Mouse (Mus musculus): ENCODE results near the gene Mms19. TPM values are rescaled to one million over a fixed set of nuclear protein-coding genes. Genes with fewer than 3 reads are reported as not detected.
A peak's percentile ranks its signal among the peaks of the same experiment; 100 is the strongest.

The Mms19 gene
- total RNA-seq, 2 experiments from 2014 or later: 20.5 to 29.1 TPM

GRCm38 (mm10) chr19:41902848-41903593, 77.9 kb downstream of the Mms19 start:
- DNase-seq (ENCODE audit: low spot score in 2 of 2): no peak

- DNase-seq (ENCODE audit: low spot score in 2 of 2): no peak
Measured at GRCm38 (mm10) chr19:41901696-41902095, 79.3 kb downstream of the Mms19 start.

- DNase-seq (ENCODE audit: low spot score in 2 of 2): no peak
Measured at GRCm38 (mm10) chr19:41900495-41901090, 80.4 kb downstream of the Mms19 start.

- no peak for DNase-seq (ENCODE audit: low spot score in 2 of 2)
Measured at GRCm38 (mm10) chr19:41898860-41899259, 82.1 kb downstream of the Mms19 start.

GRCm38 (mm10) chr19:41896319-41896711, 84.6 kb downstream of the Mms19 start:
- no peak for DNase-seq (ENCODE audit: low spot score in 2 of 2)

- peak; percentile 40 to 73 for DNase-seq (ENCODE audit: low spot score in 2 of 2)
Measured at GRCm38 (mm10) chr19:41895460-41896318, 85.3 kb downstream of the Mms19 start, which contains the start of gene Rrp12. Gene Rrp12 (minus strand): TSS chr19:41896173.

GRCm38 (mm10) chr19:41894959-41895358, 86.0 kb downstream of the Mms19 start:
- DNase-seq (ENCODE audit: low spot score in 2 of 2): no peak

Other genes starting within 250 kb of the Mms19 start
- 1 to 10 TPM; 1.2 to 2.3 TPM for gene Slit1, start 237.5 kb downstream of the Mms19 start, total RNA-seq (2021)
- gene Arhgap19, start 179.1 kb downstream of the Mms19 start, total RNA-seq (2021): 10 to 100 TPM; 14.5 to 15.4 TPM
- 1 to 10 TPM; 4.6 to 6.7 TPM for gene Frat1, start 151.2 kb downstream of the Mms19 start, total RNA-seq (2021)
- 10 to 100 TPM; 11.7 to 14.1 TPM for gene Frat2, start 133.0 kb downstream of the Mms19 start, total RNA-seq (2021)
- 10 to 100 TPM; 21.1 to 22.4 TPM for gene Rrp12, start 85.0 kb downstream of the Mms19 start, total RNA-seq (2021)
- gene Pgam1, start 69.2 kb downstream of the Mms19 start, total RNA-seq (2021): 10 to 100 TPM; 53.2 to 57.9 TPM
- gene Exosc1, start 47.7 kb downstream of the Mms19 start, total RNA-seq (2021): 10 to 100 TPM; 19.6 to 24.5 TPM
- gene Zdhhc16, start 47.7 kb downstream of the Mms19 start, total RNA-seq (2021): 10 to 100 TPM; 36.0 to 36.5 TPM
- 10 to 100 TPM; 37.5 to 39.7 TPM for gene Ubtd1, start 606 bp upstream of the Mms19 start, total RNA-seq (2021)
- 10 to 100 TPM; 50.1 to 73.1 TPM for gene Ankrd2, start 54.8 kb upstream of the Mms19 start, total RNA-seq (2021)
- 1 to 10 TPM; 7.1 to 8.8 TPM for gene Hoga1, start 64.5 kb upstream of the Mms19 start, total RNA-seq (2021)
- gene 4933411K16Rik, start 71.1 kb upstream of the Mms19 start, total RNA-seq (2021): under 1 TPM; 0.75 to 0.91 TPM
- 1 to 10 TPM; 2.0 to 2.5 TPM for gene Morn4, start 105.2 kb upstream of the Mms19 start, total RNA-seq (2021)
- 10 to 100 TPM; 18.5 to 21.5 TPM for gene Pi4k2a, start 109.3 kb upstream of the Mms19 start, total RNA-seq (2021)
- 10 to 100 TPM; 11.5 to 11.8 TPM for gene Avpi1, start 147.9 kb upstream of the Mms19 start, total RNA-seq (2021)
- 10 to 100 TPM; 33.7 to 34.8 TPM for gene Marveld1, start 166.2 kb upstream of the Mms19 start, total RNA-seq (2021)
- 10 to 100 TPM; 18.6 to 22.3 TPM for gene Zfyve27, start 182.8 kb upstream of the Mms19 start, total RNA-seq (2021)
- 1 to 10 TPM; 4.5 to 4.8 TPM for gene Sfrp5, start 221.1 kb upstream of the Mms19 start, total RNA-seq (2021)